Mouse (Mus musculus) intestine, embryonic 15.5 days (tissue): ENCODE measurements around the gene Adora2a. TPM values are rescaled to one million over a fixed set of nuclear protein-coding genes. Genes with fewer than 3 reads are reported as not detected.
A peak's percentile ranks its signal among the peaks of the same experiment; 100 is the strongest.

ENCODE experiments used
- ATAC-seq: fragments of 200-750 bp; cut with Nextera tagmentation; 2 replicates; pipeline ENCODE4 v1.8.0; 2017; ENCODE audit warnings: moderate TSS enrichment, moderate library complexity
- H3K27ac ChIP-seq: fragments of 300-500 bp; sonication (generic); 2 replicates; pipeline ENCODE4 v1.5.1; 2015; ENCODE audit warnings: mild to moderate bottlenecking, inconsistent platforms
- H3K27me3 ChIP-seq: fragments of 300-500 bp; sonication (generic); replicated peaks from 2 replicates; pipeline ENCODE4 v1.6.1; 2015; ENCODE audit warnings: inconsistent platforms
- H3K36me3 ChIP-seq: fragments of 300-500 bp; sonication (generic); 2 replicates; pipeline ENCODE4 v1.6.1; 2015; ENCODE audit warnings: inconsistent platforms
- H3K4me1 ChIP-seq: fragments of 300-500 bp; sonication (generic); replicated peaks from 2 replicates; pipeline ENCODE4 v1.6.1; 2015; ENCODE audit warnings: inconsistent platforms
- H3K4me2 ChIP-seq: fragments of 300-500 bp; sonication (generic); replicated peaks from 2 replicates; pipeline ENCODE4 v1.6.1; 2015; ENCODE audit warnings: mild to moderate bottlenecking, inconsistent platforms
- H3K4me3 ChIP-seq: fragments of 300-500 bp; sonication (generic); replicated peaks from 2 replicates; pipeline ENCODE4 v1.5.1; 2015; ENCODE audit warnings: inconsistent platforms
- H3K9ac ChIP-seq: fragments of 300-500 bp; sonication (generic); 2 replicates; pipeline ENCODE4 v1.6.1; 2015; ENCODE audit warnings: inconsistent platforms
- H3K9me3 ChIP-seq: fragments of 300-500 bp; sonication (generic); 2 replicates; pipeline ENCODE4 v1.6.1; 2016; ENCODE audit warnings: inconsistent platforms
- WGBS: fragments of 180-500 bp; shearing (Covaris S2); methylation state at CpG from one replicate; pipeline ENCODE4 v1.1.7; 2015; 5-methylcytosine and 5-hydroxymethylcytosine counted together
- polyA plus RNA-seq: library from polyadenylated mRNA; unstranded; fragments of >200 nt; fragmentation: Nextera tagmentation; extraction: Ambion mirVana; gene quantifications from 2 replicates; pipeline ENCODE4 v1.2.1, GENCODE M21; 2015

Adora2a gene
- polyA plus RNA-seq, 1 experiment from 2014 or later, result 2.5 TPM

- WGBS, result 62% methylated on average over 4 of the region's 4 CpGs
- no peak for ATAC-seq
- no peaks in the 10 kb centered on the region for H3K27me3 ChIP-seq
- H3K27ac ChIP-seq, result no peak overlapping the region
- no peak overlapping the region for H3K4me2 ChIP-seq
- H3K4me3 ChIP-seq, result no peak overlapping the region
- 0 out of 2 replicates have a peak, but pooled peaks cover 3% of the 10 kb centered on the region for H3K36me3 ChIP-seq
- H3K9me3 ChIP-seq, result no peaks in the 10 kb centered on the region
- H3K4me1 ChIP-seq, result peaks cover 9% of the 10 kb centered on the region; the same call in 1 of the 2 replicates
- no peak overlapping the region for H3K9ac ChIP-seq
These were observed 21.8 kb upstream of the Adora2a start for GRCm38 (mm10) chr10:75294926-75295325.

- Histone ChIP-seq H3K4me1 (peaks cover 10% of the 10 kb centered on the region), H3K9me3 (no peaks in the 10 kb centered on the region), H3K27ac (no peak overlapping the region), H3K9ac (no peak overlapping the region), H3K4me3 (no peak overlapping the region), H3K36me3 (0 out of 2 replicates have a peak, but pooled peaks cover 3% of the 10 kb centered on the region), H3K4me2 (no peak overlapping the region), H3K27me3 (no peaks in the 10 kb centered on the region)
- ATAC-seq, result no peak
- 89% methylated on average over 5 of the region's 5 CpGs for WGBS
These were observed 18.1 kb upstream of the Adora2a start for GRCm38 (mm10) chr10:75298608-75299007.

GRCm38 (mm10) chr10:75299785-75300418 is 16.8 kb upstream of the Adora2a start:
- H3K4me2 ChIP-seq, result no peak overlapping the region
- H3K27me3 ChIP-seq, result no peaks in the 10 kb centered on the region
- no peak overlapping the region for H3K9ac ChIP-seq
- ATAC-seq, result peak; percentile 79
- H3K36me3 ChIP-seq, result 0 out of 2 replicates have a peak, but pooled peaks cover 3% of the 10 kb centered on the region
- H3K4me3 ChIP-seq, result no peak overlapping the region
- peaks cover 11% of the 10 kb centered on the region for H3K4me1 ChIP-seq
- WGBS, result 46% methylated on average over 5 of the region's 5 CpGs
- H3K27ac ChIP-seq, result peak overlapping the region; percentile 42; the same call in 1 of the 2 replicates
- no peaks in the 10 kb centered on the region for H3K9me3 ChIP-seq

- no peak overlapping the region for H3K9ac ChIP-seq
- no peak overlapping the region for H3K4me2 ChIP-seq
- peaks cover 11% of the 10 kb centered on the region for H3K4me1 ChIP-seq
- H3K27ac ChIP-seq, result no peak overlapping the region
- no peak for ATAC-seq
- no peaks in the 10 kb centered on the region for H3K27me3 ChIP-seq
- H3K4me3 ChIP-seq, result no peak overlapping the region
- WGBS, result 89% methylated on average over 12 of the region's 12 CpGs
- H3K36me3 ChIP-seq, result 0 out of 2 replicates have a peak, but pooled peaks cover 3% of the 10 kb centered on the region
- H3K9me3 ChIP-seq, result no peaks in the 10 kb centered on the region
These were observed 15.4 kb upstream of the Adora2a start for GRCm38 (mm10) chr10:75301195-75301806.

GRCm38 (mm10) chr10:75301937-75302336 is 14.7 kb upstream of the Adora2a start:
- Histone ChIP-seq H3K4me2 (no peak overlapping the region), H3K4me1 (peaks cover 11% of the 10 kb centered on the region), H3K9me3 (no peaks in the 10 kb centered on the region), H3K4me3 (no peak overlapping the region), H3K9ac (no peak overlapping the region), H3K27me3 (no peaks in the 10 kb centered on the region), H3K36me3 (0 out of 2 replicates have a peak, but pooled peaks cover 3% of the 10 kb centered on the region), H3K27ac (no peak overlapping the region)
- 87% methylated on average over 4 of the region's 4 CpGs for WGBS
- no peak for ATAC-seq

- 93% methylated on average over 4 of the region's 4 CpGs for WGBS
- no peak for ATAC-seq
These were observed 14.1 kb upstream of the Adora2a start for GRCm38 (mm10) chr10:75302536-75302935.

GRCm38 (mm10) chr10:75303324-75304048 is 13.2 kb upstream of the Adora2a start:
- no peak overlapping the region for H3K4me2 ChIP-seq
- H3K4me1 ChIP-seq, result peaks cover 11% of the 10 kb centered on the region
- peaks cover 9% of the 10 kb centered on the region; the same call in 1 of the 2 replicates for H3K36me3 ChIP-seq
- no peaks in the 10 kb centered on the region for H3K9me3 ChIP-seq
- H3K27me3 ChIP-seq, result no peaks in the 10 kb centered on the region
- WGBS, result 79% methylated on average over 8 of the region's 8 CpGs
- no peak for ATAC-seq
- no peak overlapping the region for H3K9ac ChIP-seq
- H3K4me3 ChIP-seq, result no peak overlapping the region
- H3K27ac ChIP-seq, result no peak overlapping the region

More at GRCm38 (mm10) chr10:75302536-75302935, 14.1 kb upstream of the Adora2a start:
- Histone ChIP-seq H3K27me3 (no peaks in the 10 kb centered on the region), H3K36me3 (peaks cover 5% of the 10 kb centered on the region; the same call in 1 of the 2 replicates), H3K4me3 (no peak overlapping the region), H3K9me3 (no peaks in the 10 kb centered on the region), H3K27ac (no peak overlapping the region), H3K4me1 (peaks cover 11% of the 10 kb centered on the region), H3K4me2 (no peak overlapping the region), H3K9ac (no peak overlapping the region)

GRCm38 (mm10) chr10:75304049-75304405 is 12.7 kb upstream of the Adora2a start:
- no peak for ATAC-seq
- whole genome bisulfite sequencing, result 82% methylated on average over 5 of the region's 5 CpGs
- no peak overlapping the region for H3K27ac ChIP-seq

GRCm38 (mm10) chr10:75304413-75304812 is 12.3 kb upstream of the Adora2a start:
- Histone ChIP-seq H3K9me3 (no peaks in the 10 kb centered on the region), H3K4me2 (no peak overlapping the region), H3K27ac (no peak overlapping the region), H3K4me1 (peaks cover 5% of the 10 kb centered on the region), H3K27me3 (no peaks in the 10 kb centered on the region), H3K4me3 (no peak overlapping the region), H3K9ac (no peak overlapping the region), H3K36me3 (peaks cover 14% of the 10 kb centered on the region; the same call in 1 of the 2 replicates)
- ATAC-seq, result no peak
- WGBS, result 68% methylated on average over 6 of the region's 6 CpGs

More at GRCm38 (mm10) chr10:75304049-75304405, 12.7 kb upstream of the Adora2a start:
- Histone ChIP-seq H3K9ac (no peak overlapping the region), H3K4me1 (peaks cover 9% of the 10 kb centered on the region), H3K36me3 (peaks cover 10% of the 10 kb centered on the region; the same call in 1 of the 2 replicates), H3K9me3 (no peaks in the 10 kb centered on the region), H3K27me3 (no peaks in the 10 kb centered on the region), H3K4me2 (no peak overlapping the region), H3K4me3 (no peak overlapping the region)

- peaks cover 2% of the 10 kb centered on the region for H3K4me1 ChIP-seq
- H3K9ac ChIP-seq, result no peak overlapping the region
- no peak overlapping the region for H3K4me2 ChIP-seq
- 94% methylated on average over 7 of the region's 7 CpGs for WGBS
- no peaks in the 10 kb centered on the region for H3K9me3 ChIP-seq
- no peak for ATAC-seq
- H3K36me3 ChIP-seq, result peaks cover 28% of the 10 kb centered on the region
- H3K27me3 ChIP-seq, result no peaks in the 10 kb centered on the region
- H3K27ac ChIP-seq, result no peak overlapping the region
- H3K4me3 ChIP-seq, result no peak overlapping the region
These were observed 9.5 kb upstream of the Adora2a start for GRCm38 (mm10) chr10:75307130-75307529.

- whole genome bisulfite sequencing, result 81% methylated on average over 7 of the region's 7 CpGs
- Histone ChIP-seq H3K36me3 (peaks cover 28% of the 10 kb centered on the region), H3K4me3 (no peak overlapping the region)
These were observed 4.3 kb upstream of the Adora2a start for GRCm38 (mm10) chr10:75312361-75312760.

More at GRCm38 (mm10) chr10:75312361-75312760, 4.3 kb upstream of the Adora2a start:
- Histone ChIP-seq H3K9ac (no peak overlapping the region), H3K27ac (no peak overlapping the region), H3K4me1 (peaks cover 12% of the 10 kb centered on the region), H3K27me3 (no peaks in the 10 kb centered on the region; the same call in 1 of the 2 replicates), H3K4me2 (no peak overlapping the region), H3K9me3 (no peaks in the 10 kb centered on the region)
- no peak for ATAC-seq
